Mouse (Mus musculus): ENCODE measurements at regions not wholly inside any gene's neighbourhood (a gene's known extent, or its start where the extent isn't known, plus 50 kb on each side); places are given as distances from the start of the nearest gene placed in this dataset.

- CTCF ChIA-PET = no interaction called here
Observed at GRCm38 (mm10) chr7:63313096-63313495, 100.7 kb upstream of the Chrna7 start.

- CTCF ChIA-PET = interaction anchor here (0.5 kb wide), 1 partner anchor 27 kb away, joined by 7 read pairs; no protein-coding TSS in a partner anchor
Observed at GRCm38 (mm10) chr7:63319594-63319993, 107.2 kb upstream of the Chrna7 start.

- CTCF ChIA-PET = no interaction called here
Observed at GRCm38 (mm10) chr7:63321171-63321570, 108.8 kb upstream of the Chrna7 start.

DNA sequence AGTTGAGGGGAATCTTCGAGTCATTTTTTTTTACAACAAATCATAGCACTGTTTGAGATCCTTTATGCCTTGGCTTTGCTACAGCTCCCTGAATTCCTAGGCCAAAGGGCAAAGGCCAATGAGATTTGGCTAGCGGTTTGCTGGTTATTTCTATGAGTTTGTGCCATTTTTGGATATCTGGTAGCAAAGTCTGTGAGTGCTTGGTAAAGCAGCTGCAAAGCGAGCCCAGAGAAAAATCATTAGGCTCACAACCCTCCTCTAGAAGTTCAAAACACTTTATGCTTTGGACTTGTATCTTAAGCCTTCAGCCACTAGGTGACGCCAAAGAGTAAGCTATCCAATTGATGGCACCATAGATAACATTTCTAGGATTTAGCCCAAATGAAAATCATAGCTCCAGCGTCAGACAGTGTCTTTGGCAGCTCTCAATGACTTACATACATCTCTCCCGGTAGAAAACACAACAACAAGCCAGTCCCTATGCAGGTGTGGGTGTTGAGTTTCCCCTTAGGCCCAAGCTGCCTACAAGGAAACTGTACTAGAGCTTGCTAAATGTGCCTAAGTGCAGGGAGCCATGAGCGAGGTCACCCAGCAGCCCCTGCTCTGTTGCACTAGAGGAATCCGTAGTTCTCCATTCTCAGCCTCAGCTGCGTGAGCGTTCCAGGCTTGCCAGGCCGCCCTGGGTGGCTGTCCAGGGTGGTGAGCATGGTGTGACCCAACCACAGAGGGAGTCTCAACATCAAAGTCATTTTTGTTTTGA lies 109.8 kb upstream of the Chrna7 start:
- CTCF ChIA-PET = no interaction called here

DNA sequence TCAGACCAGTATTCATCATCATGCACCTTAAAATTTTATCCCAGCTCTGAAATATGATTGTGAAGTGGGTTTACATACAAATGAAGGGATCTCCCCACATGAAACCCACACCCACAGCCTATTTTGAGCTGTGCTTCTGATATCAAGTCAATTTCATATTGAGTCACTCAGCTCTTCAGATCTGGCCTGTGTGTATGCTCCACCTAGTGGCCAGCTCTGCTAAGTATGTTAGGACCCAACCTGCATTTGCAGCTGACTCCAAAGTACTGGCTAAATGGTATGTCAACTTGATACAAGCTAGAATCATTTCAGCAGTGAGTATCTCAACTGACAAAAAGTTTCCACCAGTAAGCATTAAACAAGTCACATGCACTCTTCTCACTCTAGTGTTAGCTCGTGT lies 109.4 kb upstream of the Otud7a start:
- CTCF ChIA-PET = no interaction called here

DNA sequence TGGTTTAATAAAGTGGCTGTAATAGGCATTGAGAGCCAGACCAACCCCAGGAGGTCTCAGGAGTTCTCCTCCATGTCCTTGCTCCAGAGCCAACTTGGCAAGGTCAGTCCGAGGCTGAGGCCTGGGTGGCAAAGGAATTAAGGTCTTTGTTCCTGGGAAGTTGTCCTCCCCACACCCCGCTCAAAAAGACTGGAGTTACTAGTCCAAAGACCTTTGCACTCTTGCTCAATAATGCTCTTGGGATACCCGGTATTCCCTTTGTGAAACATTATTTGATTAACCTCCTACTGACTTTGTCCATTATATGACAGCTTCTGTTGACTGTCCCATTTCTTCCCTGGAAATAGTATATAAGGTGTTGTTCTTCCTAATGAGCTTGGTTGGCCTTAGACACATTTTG lies 108.5 kb upstream of the Otud7a start:
- CTCF ChIA-PET = no interaction called here

- CTCF ChIA-PET = no interaction called here
Observed at GRCm38 (mm10) chr7:63341716-63342115, 102.8 kb upstream of the Otud7a start.

DNA sequence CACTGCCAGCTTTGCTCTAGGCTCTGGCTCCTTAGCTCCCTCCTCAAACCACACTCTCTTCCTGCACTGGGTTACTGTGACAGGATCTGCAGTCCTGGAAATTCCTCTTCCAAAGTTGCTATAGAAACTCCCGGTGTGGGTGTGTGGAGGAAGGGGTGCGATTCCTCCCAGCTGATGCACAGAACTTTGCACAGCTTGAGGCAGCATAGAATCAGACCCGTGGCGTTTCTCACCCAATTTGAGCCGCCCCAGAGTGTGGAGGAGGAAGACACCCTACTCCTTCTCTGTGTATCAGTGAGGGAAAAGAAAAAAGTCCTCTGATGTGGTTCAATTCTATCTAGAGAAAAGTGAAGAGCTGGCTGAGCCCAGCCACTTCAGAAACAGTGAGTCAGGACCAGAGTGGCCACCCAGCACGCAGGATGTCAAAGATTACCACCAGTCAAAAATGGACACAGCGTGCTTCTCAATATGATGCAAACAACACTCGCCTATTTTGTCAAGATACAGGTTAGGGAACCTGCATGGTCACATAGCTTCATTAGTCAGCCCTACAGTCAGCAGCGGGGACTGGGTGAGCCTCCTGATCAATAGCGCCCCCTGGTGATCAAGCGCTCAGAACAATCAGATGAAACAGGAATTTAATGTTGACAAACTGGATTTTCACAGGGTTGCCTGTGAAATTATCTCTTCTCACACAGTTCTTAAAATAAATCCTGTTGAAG lies 98.7 kb upstream of the Otud7a start:
- CTCF ChIA-PET = no interaction called here

- CTCF ChIA-PET = no interaction called here
Observed at GRCm38 (mm10) chr7:63346393-63346730, 98.2 kb upstream of the Otud7a start.

Measured in spleen, embryonic (tissue).